Mouse (Mus musculus) CH12.LX (cell line): Measurements from ENCODE around the gene Saa4.

Experiments
- BHLHE40 ChIP-seq: IDR thresholded peaks from 2 replicates; pipeline ENCODE4 v1.6.1; 2011; ENCODE audit warnings: mild to moderate bottlenecking, low read depth, low read length, improper control_type of control experiment
- CTCF ChIP-seq, 2 experiments: IDR thresholded peaks in 1 of 2; conservative IDR thresholded peaks in 1 of 2; 2 replicates each; pipeline ENCODE4 v1.5.1; 2011 to 2012; ENCODE audit warnings: low read depth in 2 of 2, low read length in 2 of 2, improper control_type of control experiment in 1 of 2, inconsistent platforms in 1 of 2, mild to moderate bottlenecking in 1 of 2, moderate library complexity in 1 of 2
- POLR2A ChIP-seq: IDR thresholded peaks from 2 replicates; pipeline ENCODE4 v1.6.1; 2011; ENCODE audit warnings: low read depth, mild to moderate bottlenecking, improper control_type of control experiment, low read length

DNA sequence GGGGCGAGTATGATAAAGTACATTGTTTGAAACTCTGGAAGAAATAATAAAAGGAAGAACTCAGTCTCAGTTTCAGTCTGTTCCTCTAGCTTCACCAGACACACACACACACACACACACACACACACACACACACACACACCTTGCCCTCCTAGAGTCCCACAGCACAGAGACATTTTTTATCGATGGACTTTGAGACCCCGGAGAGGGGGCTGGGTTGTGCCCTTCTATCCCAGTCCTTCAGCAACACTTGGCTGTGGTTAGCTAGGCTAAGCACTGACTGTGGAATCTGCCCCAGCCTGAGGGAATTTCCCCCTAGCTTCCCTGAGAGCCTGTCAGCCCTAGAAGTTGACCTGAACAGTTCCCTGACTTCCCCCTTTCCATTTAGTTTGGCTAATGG is 8.6 kb downstream of the Saa4 start:
- peak; percentile 42 for TF ChIP-seq BHLHE40
- no peak for TF ChIP-seq POLR2A
- no peak for TF ChIP-seq CTCF (conservative IDR thresholded peaks at IDR 0.05 in 1 of 2, IDR thresholded peaks at IDR 0.05 in 1 of 2; ENCODE audit: low read depth in 2 of 2, low read length in 2 of 2)
